Mouse (Mus musculus): ENCODE results near the gene Pik3cd.

The Pik3cd gene

DNA sequence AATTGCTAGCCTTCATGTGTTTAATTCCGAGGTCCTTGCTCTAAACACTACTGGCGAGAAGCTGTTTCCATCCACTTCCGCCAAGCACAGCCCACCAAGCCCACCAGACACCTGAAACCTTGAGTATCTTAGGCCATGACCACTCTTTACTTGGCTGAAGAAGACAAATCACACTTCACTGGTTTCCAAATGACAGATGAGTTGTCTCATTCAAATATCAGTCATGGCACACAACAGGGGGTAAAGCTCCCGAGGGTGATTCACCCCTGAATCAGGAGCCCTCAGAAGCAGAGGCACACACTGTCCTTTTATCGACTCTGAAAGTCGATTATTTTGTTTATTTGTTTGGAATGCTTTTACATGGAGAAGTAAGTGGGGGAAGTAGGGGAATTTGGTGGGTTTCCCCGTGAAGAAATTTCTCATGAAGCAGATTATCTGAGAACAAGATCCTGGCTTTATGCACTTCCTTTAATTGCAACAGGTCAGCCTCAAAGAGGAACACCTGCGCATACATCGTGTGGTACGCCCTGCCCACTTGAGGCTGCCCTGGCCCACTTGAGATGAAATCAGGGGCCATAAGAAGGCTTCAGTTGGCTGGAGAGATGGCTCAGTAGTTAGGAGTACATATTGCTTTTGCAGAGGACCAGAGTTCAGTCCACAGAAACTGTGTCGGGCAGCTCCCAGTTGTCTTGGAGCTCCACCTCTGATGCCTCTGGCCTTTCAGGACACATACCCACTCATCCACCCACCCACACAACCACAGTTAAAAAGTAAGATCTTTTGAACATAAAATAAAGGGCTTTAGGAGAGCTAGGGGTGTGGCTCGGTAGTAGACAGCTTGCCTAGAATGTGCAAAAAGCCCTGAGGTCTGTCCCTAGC lies 12.3 kb downstream of the Pik3cd start:
- no peak for DNase-seq (ENCODE audit: low read depth, low spot score)

DNA sequence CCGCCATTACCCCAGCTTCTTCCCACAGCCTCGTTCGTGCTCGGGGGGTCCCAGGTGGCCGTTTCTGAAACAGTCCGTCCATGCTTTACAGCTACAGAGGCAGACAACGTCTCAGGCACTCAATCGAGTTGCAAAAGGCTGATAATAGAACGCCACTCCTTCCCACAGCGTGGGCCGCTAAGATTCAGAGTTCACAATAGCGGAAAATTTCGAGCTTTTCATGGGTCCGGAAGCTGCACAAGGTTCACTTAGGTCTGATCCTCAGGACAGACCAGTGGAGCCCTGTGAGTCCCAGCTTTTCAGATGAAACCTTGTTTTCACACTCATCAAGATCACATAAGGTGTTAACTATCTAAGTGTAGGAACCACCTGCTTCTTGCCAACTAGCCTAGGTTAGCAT lies 13.5 kb downstream of the Pik3cd start:
- peak; percentile 44 for DNase-seq (ENCODE audit: low read depth, low spot score)

DNA sequence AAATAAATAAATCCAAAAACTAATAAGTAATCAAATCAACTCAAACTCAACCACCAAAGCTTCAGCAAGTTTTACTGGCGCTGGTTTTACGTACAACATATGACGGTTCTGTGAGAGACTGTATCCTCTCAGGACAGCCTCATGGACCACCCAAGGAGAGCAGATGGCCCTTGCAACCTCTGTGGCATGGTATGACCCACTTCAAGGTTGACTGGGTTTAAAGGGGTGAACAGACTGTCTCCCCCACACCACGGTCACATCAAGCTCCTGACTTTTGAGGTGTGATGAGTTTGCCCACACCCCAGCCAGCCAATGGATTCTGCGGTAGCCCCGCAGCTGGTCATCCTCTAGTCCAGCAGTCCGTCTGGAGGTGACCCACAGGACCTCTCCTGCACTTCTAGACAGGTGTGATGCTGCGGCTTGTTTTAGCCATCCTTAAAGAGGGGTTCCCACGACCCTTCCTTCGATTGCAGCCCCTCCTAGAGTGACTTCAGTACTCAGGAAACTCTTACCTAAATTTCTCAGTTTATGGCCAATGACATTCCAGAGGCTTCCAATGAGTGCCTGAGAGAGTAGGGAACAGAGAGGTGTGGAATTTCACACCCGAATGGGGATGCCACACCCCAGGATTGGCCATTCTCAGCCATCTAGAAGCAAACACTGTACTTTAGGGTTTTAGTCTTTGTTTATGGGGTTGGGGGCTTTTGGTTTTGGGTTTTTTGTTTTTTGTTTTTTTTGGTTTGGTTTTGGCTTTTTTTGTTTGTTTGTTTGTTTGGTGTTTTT lies 17.3 kb downstream of the Pik3cd start:
- peak; percentile 54 for DNase-seq (ENCODE audit: low read depth, low spot score)

DNA sequence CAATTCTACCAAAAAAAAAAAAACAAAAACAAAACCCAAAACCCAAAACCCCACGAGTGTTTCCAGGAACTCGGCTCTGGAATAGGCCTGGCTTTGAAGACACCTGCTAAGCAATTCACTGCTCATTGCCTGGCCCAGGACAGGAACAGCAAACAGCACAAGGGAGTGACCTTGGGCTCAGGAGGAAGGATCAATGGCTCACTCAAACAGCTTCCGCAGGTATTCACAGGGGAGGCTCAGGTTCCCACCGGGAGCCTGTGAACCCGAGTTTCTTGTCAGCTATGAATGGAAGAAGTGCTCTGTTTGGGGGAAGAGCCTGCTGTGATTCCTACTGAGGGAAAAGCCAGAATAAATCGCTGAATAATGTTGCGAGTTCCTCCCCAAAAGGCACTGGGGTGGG lies 18.5 kb downstream of the Pik3cd start:
- peak; percentile 59 for DNase-seq (ENCODE audit: low read depth, low spot score)

DNA sequence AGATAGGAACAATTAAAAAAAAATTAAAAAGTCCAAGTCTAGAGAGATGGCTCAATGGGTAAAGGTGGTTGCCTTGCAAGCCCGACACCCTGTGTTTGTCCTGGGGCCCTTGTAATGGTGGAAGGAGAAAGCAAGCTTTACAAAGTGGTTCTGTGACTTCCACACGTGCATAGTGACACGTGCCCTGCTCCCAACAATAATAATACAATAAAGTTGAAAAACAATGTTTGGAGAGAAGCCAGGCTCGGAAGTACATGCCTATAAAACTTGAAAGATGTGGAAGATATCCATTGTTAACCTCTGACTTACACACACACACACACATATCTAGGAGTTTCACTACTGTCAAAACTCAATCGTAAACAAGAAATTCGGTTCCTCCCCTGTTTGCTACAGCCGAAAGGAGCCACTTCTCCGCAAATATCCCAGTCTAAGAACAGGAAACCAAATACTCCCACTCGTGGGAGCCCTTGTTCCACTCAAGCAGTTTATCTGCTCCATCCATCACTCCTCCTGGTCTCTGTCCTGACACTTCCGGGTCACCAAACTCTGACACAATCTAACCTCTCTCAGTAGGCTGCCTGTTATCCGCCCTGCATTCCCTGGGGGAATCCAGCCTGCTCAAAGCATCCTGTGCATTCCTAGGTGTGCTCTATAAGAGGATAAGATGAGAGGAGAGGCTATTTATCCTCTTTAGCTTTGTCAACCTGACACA lies 23.2 kb downstream of the Pik3cd start:
- no peak for DNase-seq (ENCODE audit: low read depth, low spot score)

DNA sequence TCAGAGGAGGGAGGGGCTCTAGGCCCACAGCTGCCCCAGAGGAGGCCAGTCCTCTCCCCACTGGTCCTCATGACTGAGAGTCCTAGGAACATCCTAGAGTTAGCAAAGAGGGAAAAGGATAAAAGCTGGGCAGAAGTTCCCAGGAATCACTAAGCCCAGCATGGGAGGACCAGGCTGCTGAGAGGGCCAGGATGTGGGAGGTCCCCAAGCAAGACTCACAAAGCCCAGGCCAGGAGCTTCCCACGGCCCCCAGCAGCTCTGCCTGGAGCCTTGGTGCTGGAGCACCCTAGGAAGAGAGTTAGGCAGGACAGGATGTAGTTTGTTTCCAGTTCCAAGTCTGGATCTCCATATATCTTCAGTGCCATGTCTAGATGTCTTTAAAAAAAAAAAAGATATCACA lies 24.4 kb downstream of the Pik3cd start:
- no peak for DNase-seq (ENCODE audit: low read depth, low spot score)

DNA sequence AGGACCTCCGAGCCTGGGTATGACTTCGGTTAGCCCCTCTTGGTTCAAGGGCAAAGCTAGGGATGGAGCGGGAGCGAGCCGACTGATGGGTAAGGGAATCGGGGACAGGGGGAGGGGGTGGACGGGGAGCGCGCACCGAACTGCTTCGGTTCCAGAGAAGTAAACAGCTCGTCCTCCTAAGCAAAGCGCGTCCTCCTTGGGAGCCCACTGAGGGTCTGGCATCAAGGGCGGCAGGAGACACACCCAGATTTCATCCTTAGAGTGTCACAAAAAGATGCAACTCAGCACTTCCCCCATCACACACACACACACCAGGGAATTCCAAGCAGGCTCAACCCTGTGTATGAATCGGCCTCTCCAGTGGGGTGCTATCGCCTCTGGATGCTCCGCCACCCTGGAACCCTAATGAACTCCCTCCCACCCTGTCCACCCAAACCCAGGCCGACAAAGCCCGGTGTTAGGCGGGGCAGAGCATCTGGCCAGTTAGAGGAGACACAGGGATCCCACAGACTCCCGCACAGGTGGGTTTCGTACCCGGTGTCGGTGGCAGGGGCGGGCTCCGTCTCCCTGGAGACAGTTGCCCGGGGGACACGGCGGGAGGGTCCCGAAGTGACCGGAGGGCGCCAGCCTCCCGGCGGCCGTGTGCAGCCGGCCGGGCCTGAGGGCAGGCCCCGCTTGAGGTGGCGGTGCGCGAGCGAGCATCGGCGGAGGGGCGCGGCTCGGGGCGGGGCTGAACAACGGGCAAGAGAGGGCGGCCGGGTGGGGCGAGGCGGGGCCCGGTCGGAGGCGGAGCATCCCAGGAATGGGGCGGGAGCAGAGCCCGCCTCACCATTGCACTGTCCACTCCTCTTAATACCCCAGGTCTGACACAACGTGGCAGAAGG lies 26.8 kb downstream of the Pik3cd start:
- DNase-seq (ENCODE audit: low read depth, low spot score) = peak; percentile 86

DNA sequence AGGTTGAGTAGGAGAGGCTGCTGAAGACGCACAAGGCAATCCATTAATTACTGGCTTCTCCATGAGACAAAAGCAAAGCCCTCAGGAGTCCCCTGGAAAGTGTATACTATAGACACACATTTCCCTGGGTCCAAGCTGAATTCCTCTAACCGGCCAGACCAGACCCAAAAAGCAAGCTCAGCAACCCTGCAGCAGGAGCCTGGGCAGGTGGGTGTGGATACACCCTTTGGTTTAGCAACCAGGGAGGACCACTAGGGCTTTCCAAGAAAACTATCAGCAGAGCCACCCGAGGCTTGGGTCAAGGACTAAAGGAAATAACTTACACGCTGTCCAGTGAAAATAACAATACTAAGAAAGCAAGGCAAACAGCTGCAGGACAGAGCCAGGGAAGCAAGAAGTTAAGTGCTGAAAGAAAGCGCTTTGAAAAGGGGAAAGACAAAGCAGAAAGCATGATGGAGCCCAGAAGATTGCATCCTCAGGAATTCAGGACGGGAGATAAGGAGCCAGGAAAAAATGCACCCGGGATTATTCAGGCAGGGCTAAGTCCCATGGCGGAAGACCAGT lies 27.5 kb downstream of the Pik3cd start:
- no peak for DNase-seq (ENCODE audit: low read depth, low spot score)

DNA sequence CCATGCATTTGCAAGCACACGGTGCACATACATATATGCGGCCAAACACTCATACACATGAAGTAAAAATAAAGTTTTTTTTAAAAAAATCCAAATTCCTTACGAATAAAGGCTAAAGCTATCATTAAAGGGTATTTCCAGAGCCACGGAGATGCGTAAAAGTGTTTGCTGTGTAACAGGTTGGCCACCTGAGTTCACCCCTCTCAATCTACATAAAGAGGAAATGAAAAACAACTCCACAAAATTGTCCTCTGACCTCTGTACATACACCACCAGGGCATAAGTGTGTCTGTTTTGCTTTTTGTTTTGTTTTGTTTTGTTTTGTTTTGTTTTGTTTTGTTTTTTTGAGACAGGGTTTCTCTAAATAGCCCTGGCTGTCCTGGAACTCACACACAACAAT lies 29.6 kb downstream of the Pik3cd start:
- no peak for DNase-seq (ENCODE audit: low read depth, low spot score)

DNA sequence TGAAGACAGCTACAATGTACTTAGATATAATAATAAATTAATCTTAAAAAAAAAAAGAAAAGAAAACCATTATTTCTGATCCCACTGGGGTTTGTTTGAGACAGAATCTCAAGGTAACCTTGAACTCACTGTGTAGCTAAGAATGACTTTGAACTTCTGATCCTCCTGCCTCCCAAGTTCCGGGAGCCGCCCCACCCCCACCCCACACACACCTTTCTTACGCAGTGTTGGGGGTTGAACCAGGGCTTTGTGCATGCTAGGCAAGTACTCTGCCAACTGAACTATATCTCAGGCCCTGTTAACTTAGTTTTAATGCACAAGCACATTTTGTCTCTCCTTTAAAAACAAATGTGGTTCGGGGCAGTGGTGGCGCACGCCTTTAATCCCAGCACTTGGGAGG lies 31.2 kb downstream of the Pik3cd start:
- DNase-seq (ENCODE audit: low read depth, low spot score) = peak; percentile 51

DNA sequence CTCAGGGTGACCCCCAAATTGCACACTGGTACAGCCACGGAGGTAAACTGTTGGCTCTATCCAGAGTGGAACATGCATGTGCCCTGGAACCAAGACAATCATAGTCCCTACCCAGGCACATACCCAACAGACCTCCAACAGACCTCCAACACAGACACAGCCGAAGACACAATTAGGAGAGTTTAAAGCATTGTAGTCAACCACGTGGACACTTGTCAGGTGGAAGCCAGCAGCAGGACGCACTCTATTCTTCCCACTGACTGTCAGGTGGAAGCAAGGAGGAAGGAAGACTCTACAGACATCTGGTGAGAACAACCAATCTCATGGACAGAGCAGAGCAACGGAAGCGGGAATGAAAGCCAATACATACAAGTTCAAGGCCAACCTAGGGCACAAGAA lies 36.7 kb downstream of the Pik3cd start:
- no peak for DNase-seq (ENCODE audit: low read depth, low spot score)

DNA sequence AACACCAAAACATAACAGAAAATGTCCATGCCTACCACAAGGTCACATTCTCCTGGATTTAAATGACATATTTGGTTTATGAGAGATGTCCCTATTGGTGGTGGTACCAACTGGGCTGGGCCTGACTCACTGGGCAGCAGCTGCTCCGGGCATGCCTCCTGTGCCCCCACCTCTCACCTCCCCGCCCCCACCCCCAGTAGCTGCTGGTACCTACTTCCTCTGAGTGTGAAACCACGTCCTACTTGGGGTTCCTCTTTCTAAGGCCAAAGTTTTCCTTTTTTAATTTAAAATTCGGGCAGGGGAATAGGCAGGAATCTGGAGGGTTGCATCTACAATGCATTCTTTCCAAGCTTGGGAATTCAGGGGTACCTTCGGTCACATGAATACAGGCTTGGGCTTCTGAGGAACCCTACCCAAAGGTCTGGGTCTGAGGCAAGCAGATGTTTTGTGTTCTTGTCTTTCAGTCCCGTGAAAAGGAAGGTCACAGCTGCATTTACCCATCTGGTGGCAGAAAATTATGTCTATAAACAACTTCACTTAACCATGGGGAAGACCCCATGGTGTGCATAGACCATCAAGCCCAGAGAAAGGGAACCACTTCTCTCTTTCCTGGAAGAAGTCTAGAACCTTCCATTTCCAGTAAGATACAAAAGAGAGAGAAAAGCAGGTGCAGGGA lies 37.2 kb downstream of the Pik3cd start:
- DNase-seq (ENCODE audit: low read depth, low spot score) = no peak

DNA sequence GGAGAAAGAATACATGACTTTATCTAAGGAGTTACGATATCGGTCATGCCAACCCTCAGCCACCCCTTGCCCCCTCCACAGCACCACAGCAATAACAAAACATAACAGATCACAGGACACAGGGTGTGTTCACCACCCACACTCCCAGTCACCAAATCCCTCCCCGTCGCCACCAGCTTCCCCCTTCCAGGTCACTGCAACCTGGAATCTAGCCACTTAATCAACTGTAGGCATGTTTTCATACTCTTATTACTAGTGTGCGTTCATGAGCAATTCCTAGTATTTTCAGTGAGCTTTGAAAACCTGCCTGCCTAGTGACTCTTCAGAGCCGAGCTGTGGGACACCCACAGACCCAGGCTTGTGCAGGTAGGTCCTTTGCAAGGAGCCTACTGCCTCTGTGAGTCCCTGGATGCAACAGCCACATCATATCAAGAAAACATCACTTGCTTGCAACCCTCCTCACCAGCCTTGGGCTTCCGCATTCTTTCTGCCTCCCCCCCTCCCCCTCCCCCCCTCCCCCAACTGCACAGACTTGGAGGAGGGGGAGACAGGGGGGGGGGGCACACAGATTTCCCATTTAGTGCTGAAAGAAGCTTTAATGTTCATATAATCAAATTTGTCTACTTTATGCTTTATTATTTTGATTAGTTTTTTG lies 38.4 kb downstream of the Pik3cd start:
- DNase-seq (ENCODE audit: low read depth, low spot score) = no peak

DNA sequence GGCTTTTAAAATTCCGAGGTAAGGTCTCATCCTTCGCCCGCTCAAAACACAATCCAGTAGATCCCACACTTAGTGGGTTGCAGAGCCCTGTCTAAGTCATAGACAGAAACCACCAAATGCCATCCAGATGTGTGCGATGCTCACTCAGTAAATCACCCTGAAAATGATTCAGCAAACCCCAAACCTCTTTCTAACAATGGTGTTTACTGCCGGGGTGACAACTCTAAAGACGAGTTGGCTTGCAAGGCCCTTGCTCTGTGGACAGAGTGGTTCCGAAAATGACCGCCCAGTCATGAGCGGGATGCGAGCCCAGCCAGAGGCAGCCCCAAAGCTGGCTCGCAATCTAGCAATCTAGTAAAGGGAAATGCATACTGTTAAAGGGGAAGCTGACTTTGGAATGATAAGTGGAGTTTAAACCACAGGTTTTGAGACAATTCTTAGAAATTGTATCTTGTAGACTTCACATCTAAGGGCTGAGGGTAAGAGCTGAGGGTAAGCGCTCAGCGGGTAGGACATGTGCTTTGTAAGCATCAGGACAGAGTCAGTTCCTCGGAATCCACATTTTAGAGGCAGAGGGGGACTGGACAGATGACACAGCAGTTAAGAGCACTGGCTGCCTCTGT lies 40.3 kb downstream of the Pik3cd start:
- DNase-seq (ENCODE audit: low read depth, low spot score) = no peak

DNA sequence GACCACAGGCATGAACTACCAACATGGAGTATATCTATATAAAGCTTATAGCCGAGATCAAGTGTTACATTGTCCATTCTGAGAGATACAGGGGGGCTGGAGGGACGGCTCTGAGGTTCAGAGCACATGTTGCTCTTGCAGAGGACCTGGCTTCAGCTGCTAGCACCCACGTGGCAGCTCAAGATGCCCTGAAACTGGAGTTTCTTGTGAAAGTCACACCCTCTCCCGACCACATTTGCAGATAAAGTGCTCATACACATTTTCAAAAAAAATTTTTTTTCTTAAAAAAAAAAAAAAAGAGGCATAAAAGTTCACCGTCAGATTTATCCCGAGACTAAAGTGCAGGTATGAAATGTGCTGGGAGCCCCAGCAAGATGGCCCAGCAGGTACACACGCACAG lies 41.8 kb downstream of the Pik3cd start:
- no peak for DNase-seq (ENCODE audit: low read depth, low spot score)

DNA sequence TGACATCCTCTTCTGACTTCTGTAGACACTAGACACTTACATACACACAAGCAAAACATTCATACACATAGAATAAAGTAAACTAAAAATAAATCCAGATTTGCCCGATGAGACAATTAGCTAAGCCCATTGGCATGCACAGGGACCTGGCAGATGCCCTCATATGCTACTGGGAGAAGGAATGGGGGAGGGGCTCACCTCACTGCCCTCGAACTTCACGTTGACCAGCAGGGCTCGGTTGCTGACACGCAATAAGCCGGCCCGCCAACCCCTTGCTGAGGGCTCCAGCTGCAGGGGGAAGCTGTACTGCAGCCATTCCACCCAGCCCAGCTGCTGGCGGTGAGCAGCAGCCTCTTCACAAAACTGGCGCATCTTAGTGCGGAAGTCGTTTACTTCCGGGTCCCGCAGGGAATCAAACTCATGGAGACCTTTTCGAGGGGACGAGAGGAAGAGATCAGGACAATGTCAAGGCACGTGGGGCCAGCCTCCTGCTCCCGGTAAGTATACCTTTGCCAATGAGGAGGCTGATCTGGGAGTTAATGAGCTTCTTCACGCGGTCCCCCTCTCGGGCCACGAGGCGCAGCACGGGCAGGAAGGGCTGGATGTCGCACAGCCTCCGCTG lies 42.8 kb downstream of the Pik3cd start:
- DNase-seq (ENCODE audit: low read depth, low spot score) = peak; percentile 52

DNA sequence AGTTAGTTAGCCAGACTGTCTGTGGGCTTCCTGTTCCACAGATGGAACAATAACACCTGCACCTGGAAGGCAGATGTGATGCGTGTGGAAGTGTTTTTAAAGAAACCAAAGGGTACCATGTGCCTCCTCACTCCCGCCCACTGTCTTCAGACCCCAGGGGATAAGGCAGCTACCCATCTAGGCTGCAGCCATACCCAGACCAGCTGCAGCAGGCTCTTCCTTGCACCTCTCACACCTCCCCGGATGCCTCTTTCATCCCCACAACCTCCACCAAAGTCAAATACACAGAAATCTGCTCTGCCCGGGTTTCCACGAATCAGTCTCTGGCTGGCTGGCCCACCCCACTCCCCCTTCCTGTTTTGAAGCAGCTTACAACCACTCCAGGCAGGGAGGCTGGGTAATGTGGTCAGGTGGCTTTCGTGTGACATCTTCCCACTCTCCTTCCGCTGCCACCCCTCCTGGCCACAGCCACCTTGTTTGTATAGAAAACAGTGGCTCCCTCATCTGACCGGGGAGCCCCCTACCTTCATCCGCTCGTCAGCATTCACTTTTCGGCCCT lies 44.4 kb downstream of the Pik3cd start:
- DNase-seq (ENCODE audit: low read depth, low spot score) = no peak

DNA sequence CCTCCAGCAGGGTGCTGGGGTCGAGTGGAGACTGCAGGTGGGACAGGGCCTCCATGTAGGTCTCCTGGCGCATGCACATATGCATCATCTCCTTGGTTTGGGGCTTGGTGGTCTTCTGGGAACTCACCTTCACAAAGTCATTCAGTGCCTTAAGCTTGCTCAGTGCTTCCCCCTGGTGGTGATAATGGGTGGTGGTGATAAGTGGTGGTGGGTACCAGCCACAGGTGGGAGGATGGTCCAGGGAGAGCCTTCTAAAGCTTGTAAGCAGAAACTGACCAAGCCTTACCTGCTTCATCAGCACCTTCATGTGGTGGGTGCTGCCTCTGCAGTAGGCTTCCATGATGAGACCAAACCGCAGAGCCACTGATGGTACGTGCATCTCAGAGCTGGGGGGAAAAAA lies 48.1 kb downstream of the Pik3cd start:
- DNase-seq (ENCODE audit: low read depth, low spot score) = peak; percentile 68
